Mouse (Mus musculus): ENCODE measurements around the gene Vmn1r4. TPM values are rescaled to one million over a fixed set of nuclear protein-coding genes. Genes with fewer than 3 reads are reported as not detected.

Gene Vmn1r4
- polyA plus RNA-seq, 1 experiment from 2014 or later = 0.10 TPM

- Histone ChIP-seq H3K4me2 (peak overlapping the region; percentile 36), H3K9ac (no peak overlapping the region), H3K27me3 (replicated peaks) (no peaks in the 10 kb centered on the region), H3K9me3 (replicated peaks) (no peaks in the 10 kb centered on the region), H3K4me1 (replicated peaks) (peaks cover 44% of the 10 kb centered on the region), H3K27ac (ENCODE audit: poor library complexity, severe bottlenecking) (peak overlapping the region; percentile 62; the same call in 1 of the 2 replicates), H3K36me3 (0 out of 2 replicates have a peak, but pooled peaks cover 3% of the 10 kb centered on the region), H3K4me3 (no peak overlapping the region)
- 29% methylated on average over 6 of the region's 6 CpGs for WGBS
- ATAC-seq (ENCODE audit: insufficient number of reproducible peaks, low FRiP score) = no peak
Observed at GRCm38 (mm10) chr6:56903831-56904230, 20.0 kb upstream of the Vmn1r4 start.

DNA sequence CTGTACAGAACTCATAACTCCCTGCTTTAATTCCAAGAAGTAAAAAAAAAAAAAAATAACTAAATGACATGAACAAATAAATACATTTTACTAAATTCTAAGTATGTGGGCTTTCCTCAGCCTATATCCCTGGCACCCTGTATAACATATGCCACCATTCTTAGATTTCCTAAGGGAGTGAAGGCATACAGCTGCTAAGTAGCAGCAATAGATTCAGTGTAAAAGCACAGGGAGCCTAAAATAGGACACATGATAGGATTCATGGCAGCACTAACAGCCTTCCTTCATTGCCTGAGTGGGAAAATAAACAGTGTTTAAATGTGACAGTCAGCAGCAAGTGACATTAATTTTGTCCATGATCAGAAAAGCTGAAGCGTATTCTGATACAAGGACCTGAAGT, 19.5 kb upstream of the Vmn1r4 start:
- Histone ChIP-seq H3K4me2 (no peak overlapping the region), H3K27ac (ENCODE audit: poor library complexity, severe bottlenecking) (peak overlapping the region; percentile 62)

DNA sequence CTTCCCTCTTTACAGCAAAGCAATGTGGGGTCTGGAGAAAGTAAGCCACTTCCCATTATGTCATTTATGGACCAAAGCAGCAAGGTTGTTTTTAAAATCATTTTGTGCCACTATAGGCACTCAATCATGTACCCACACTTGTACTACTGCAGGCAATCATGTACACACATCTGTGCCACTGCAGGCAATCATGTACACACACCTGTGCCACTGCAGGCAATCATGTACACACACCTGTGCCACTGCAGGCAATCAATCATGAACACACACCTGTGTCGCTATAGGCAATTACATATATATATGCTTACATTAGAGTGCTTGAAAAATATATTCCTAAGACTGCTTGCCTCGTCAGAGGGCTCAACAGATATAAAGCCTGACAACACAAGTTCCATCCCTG, 18.8 kb upstream of the Vmn1r4 start:
- ATAC-seq (ENCODE audit: insufficient number of reproducible peaks, low FRiP score) = no peak
- Histone ChIP-seq H3K4me2 (no peak overlapping the region), H3K9ac (no peak overlapping the region), H3K36me3 (0 out of 2 replicates have a peak, but pooled peaks cover 3% of the 10 kb centered on the region), H3K27me3 (replicated peaks) (no peaks in the 10 kb centered on the region), H3K4me1 (replicated peaks) (peaks cover 39% of the 10 kb centered on the region), H3K27ac (ENCODE audit: poor library complexity, severe bottlenecking) (no peak overlapping the region), H3K9me3 (replicated peaks) (no peaks in the 10 kb centered on the region), H3K4me3 (no peak overlapping the region)
- WGBS = 86% methylated on average over 2 of the region's 2 CpGs

More for the DNA sequence above, 19.5 kb upstream of the Vmn1r4 start:
- 62% methylated on average over 1 of the region's 1 CpGs for WGBS
- no peak overlapping the region for H3K4me3 ChIP-seq
- 0 out of 2 replicates have a peak, but pooled peaks cover 3% of the 10 kb centered on the region for H3K36me3 ChIP-seq
- no peak for ATAC-seq (ENCODE audit: insufficient number of reproducible peaks, low FRiP score)
- peaks cover 44% of the 10 kb centered on the region for H3K4me1 ChIP-seq (replicated peaks)
- no peak overlapping the region; the same call in 1 of the 2 replicates for H3K9ac ChIP-seq
- H3K27me3 ChIP-seq (replicated peaks) = no peaks in the 10 kb centered on the region
- H3K9me3 ChIP-seq (replicated peaks) = no peaks in the 10 kb centered on the region

GRCm38 (mm10) chr6:56905486-56905885, 18.3 kb upstream of the Vmn1r4 start:
- Histone ChIP-seq H3K4me3 (no peak overlapping the region), H3K4me1 (replicated peaks) (peaks cover 39% of the 10 kb centered on the region), H3K27me3 (replicated peaks) (no peaks in the 10 kb centered on the region), H3K36me3 (0 out of 2 replicates have a peak, but pooled peaks cover 3% of the 10 kb centered on the region), H3K27ac (ENCODE audit: poor library complexity, severe bottlenecking) (no peak overlapping the region), H3K9ac (no peak overlapping the region), H3K4me2 (no peak overlapping the region), H3K9me3 (replicated peaks) (no peaks in the 10 kb centered on the region)
- WGBS = 88% methylated on average over 5 of the region's 5 CpGs
- ATAC-seq (ENCODE audit: insufficient number of reproducible peaks, low FRiP score) = no peak

DNA sequence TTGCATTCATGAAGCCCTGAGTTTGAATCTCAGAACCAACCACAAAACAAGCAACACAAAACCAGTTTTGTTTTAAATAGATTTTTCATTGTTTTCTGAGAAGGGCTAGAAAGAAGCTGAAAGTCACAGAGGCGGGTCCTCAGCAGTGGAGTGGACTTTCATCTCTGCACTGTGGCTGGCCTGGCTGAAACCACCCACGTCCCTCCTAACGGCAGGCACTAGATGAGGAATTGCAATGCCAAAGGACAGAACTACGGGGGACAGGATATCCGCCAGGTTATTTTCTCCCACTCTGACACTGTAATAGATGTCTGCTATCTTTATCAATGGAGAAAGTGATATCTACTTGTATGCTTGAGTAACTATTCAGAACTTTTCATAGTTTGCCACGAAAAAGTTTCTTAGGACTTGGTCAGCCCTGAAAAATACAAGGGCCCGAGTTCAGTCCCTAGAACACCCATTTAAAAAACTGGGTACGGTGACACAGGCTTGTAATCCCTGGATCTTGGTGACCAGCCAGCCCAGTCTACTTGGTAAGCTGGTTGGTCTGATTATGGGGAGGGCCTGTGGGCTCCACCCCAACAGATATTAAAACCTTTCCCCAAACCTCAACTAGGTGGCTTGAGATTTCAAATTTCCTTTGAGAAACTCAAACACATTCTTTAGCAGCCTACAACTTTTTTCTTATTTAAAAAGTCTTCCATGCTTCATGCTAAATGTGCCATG, 17.5 kb upstream of the Vmn1r4 start:
- H3K4me2 ChIP-seq = no peak overlapping the region

GRCm38 (mm10) chr6:56907973-56908372, 15.8 kb upstream of the Vmn1r4 start:
- 87% methylated on average over 3 of the region's 3 CpGs for WGBS
- H3K27me3 ChIP-seq (replicated peaks) = no peaks in the 10 kb centered on the region

More for the DNA sequence above, 17.5 kb upstream of the Vmn1r4 start:
- H3K4me1 ChIP-seq (replicated peaks) = peaks cover 37% of the 10 kb centered on the region
- no peaks in the 10 kb centered on the region for H3K27me3 ChIP-seq (replicated peaks)
- H3K36me3 ChIP-seq = 0 out of 2 replicates have a peak, but pooled peaks cover 3% of the 10 kb centered on the region
- 62% methylated on average over 8 of the region's 8 CpGs for WGBS
- no peak overlapping the region for H3K27ac ChIP-seq (ENCODE audit: poor library complexity, severe bottlenecking)
- no peak overlapping the region for H3K9ac ChIP-seq
- H3K9me3 ChIP-seq (replicated peaks) = no peaks in the 10 kb centered on the region
- no peak overlapping the region for H3K4me3 ChIP-seq
- no peak for ATAC-seq (ENCODE audit: insufficient number of reproducible peaks, low FRiP score)

GRCm38 (mm10) chr6:56908397-56908796, 15.4 kb upstream of the Vmn1r4 start:
- WGBS = 85% methylated on average over 2 of the region's 2 CpGs
- ATAC-seq (ENCODE audit: insufficient number of reproducible peaks, low FRiP score) = no peak
- Histone ChIP-seq H3K4me3 (no peak overlapping the region), H3K27ac (ENCODE audit: poor library complexity, severe bottlenecking) (no peak overlapping the region), H3K27me3 (replicated peaks) (no peaks in the 10 kb centered on the region), H3K9me3 (replicated peaks) (no peaks in the 10 kb centered on the region), H3K4me2 (no peak overlapping the region), H3K9ac (no peak overlapping the region), H3K36me3 (0 out of 2 replicates have a peak, but pooled peaks cover 3% of the 10 kb centered on the region), H3K4me1 (replicated peaks) (peaks cover 24% of the 10 kb centered on the region)

More at GRCm38 (mm10) chr6:56907973-56908372, 15.8 kb upstream of the Vmn1r4 start:
- Histone ChIP-seq H3K9ac (no peak overlapping the region), H3K4me2 (no peak overlapping the region), H3K4me1 (replicated peaks) (peaks cover 26% of the 10 kb centered on the region), H3K9me3 (replicated peaks) (no peaks in the 10 kb centered on the region), H3K4me3 (no peak overlapping the region), H3K36me3 (0 out of 2 replicates have a peak, but pooled peaks cover 3% of the 10 kb centered on the region), H3K27ac (ENCODE audit: poor library complexity, severe bottlenecking) (no peak overlapping the region)
- no peak for ATAC-seq (ENCODE audit: insufficient number of reproducible peaks, low FRiP score)

DNA sequence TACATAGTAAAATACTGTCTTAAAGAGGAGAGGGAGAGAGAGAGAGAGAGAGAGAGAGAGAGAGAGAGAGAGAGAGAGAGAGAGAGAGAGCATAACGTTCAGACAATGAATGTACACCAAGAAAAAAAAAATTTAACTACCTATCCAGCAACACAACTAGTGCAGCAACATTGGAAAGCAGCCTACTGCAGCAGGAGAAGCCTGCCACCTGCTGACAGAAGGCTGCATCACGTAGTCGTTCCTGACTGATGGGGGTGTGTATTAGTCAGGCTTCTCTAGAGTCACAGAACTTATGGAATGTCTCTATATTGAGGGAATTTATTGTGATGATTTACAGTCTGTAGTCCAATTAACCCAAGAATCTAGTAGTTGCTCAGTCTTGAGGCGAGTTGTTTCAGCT, 14.9 kb upstream of the Vmn1r4 start:
- WGBS = 9% methylated on average over 4 of the region's 4 CpGs
- peaks cover 21% of the 10 kb centered on the region for H3K4me1 ChIP-seq (replicated peaks)
- no peak overlapping the region for H3K4me2 ChIP-seq
- H3K27ac ChIP-seq (ENCODE audit: poor library complexity, severe bottlenecking) = no peak overlapping the region
- no peak overlapping the region for H3K9ac ChIP-seq
- peak; percentile 69 for ATAC-seq (ENCODE audit: insufficient number of reproducible peaks, low FRiP score)
- H3K9me3 ChIP-seq (replicated peaks) = no peaks in the 10 kb centered on the region
- no peaks in the 10 kb centered on the region for H3K27me3 ChIP-seq (replicated peaks)
- no peak overlapping the region for H3K4me3 ChIP-seq
- H3K36me3 ChIP-seq = 0 out of 2 replicates have a peak, but pooled peaks cover 3% of the 10 kb centered on the region

- H3K4me2 ChIP-seq = no peak overlapping the region
- H3K4me1 ChIP-seq (replicated peaks) = peaks cover 11% of the 10 kb centered on the region
- H3K9ac ChIP-seq = no peak overlapping the region
- H3K27me3 ChIP-seq (replicated peaks) = no peaks in the 10 kb centered on the region
- peaks cover 4% of the 10 kb centered on the region; the same call in 1 of the 2 replicates for H3K9me3 ChIP-seq (replicated peaks)
- H3K36me3 ChIP-seq = peaks cover 8% of the 10 kb centered on the region; the same call in 1 of the 2 replicates
- WGBS = 76% methylated on average over 2 of the region's 2 CpGs
- ATAC-seq (ENCODE audit: insufficient number of reproducible peaks, low FRiP score) = peak; percentile 75
- H3K27ac ChIP-seq (ENCODE audit: poor library complexity, severe bottlenecking) = no peak overlapping the region
- H3K4me3 ChIP-seq = no peak overlapping the region
Observed at GRCm38 (mm10) chr6:56910910-56911309, 12.9 kb upstream of the Vmn1r4 start.

GRCm38 (mm10) chr6:56913092-56913858, 10.5 kb upstream of the Vmn1r4 start:
- no peaks in the 10 kb centered on the region for H3K27me3 ChIP-seq (replicated peaks)
- 67% methylated on average over 2 of the region's 2 CpGs for WGBS
- H3K4me1 ChIP-seq (replicated peaks) = peaks cover 25% of the 10 kb centered on the region
- no peak overlapping the region for H3K4me3 ChIP-seq
- 0 out of 2 replicates have a peak, but pooled peaks have one; percentile 13 for ATAC-seq (ENCODE audit: insufficient number of reproducible peaks, low FRiP score)
- peak overlapping the region; percentile 25; the same call in 1 of the 2 replicates for H3K27ac ChIP-seq (ENCODE audit: poor library complexity, severe bottlenecking)
- no peak overlapping the region for H3K4me2 ChIP-seq
- H3K9me3 ChIP-seq (replicated peaks) = peaks cover 4% of the 10 kb centered on the region; the same call in 1 of the 2 replicates
- H3K36me3 ChIP-seq = peaks cover 5% of the 10 kb centered on the region; the same call in 1 of the 2 replicates
- no peak overlapping the region for H3K9ac ChIP-seq

DNA sequence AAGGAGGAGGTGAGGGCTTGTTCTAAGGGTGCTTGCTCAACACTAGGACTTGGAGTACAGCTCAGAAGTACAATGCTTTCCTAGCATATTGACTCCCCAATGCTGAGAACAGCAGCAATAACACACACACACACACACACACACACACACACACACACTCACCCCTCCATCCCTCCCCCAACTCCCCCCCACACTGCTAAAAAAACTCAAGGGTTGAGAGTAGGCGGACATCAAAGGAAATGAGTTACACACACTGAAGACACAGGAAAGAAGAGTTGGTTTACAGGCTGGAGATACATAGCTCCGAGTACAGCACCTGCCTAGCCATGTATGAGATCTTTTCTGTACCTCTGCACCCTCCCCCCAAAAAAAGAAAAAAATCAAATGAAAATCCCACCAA, 7.5 kb upstream of the Vmn1r4 start:
- peaks cover 44% of the 10 kb centered on the region for H3K4me1 ChIP-seq (replicated peaks)
- H3K9me3 ChIP-seq (replicated peaks) = peaks cover 4% of the 10 kb centered on the region; the same call in 1 of the 2 replicates
- no peak overlapping the region for H3K4me3 ChIP-seq
- H3K36me3 ChIP-seq = peaks cover 5% of the 10 kb centered on the region; the same call in 1 of the 2 replicates
- WGBS = 55% methylated on average over 2 of the region's 2 CpGs
- peak overlapping the region; percentile 25; the same call in 1 of the 2 replicates for H3K4me2 ChIP-seq
- H3K27ac ChIP-seq (ENCODE audit: poor library complexity, severe bottlenecking) = no peak overlapping the region; the same call in 1 of the 2 replicates
- no peak for ATAC-seq (ENCODE audit: insufficient number of reproducible peaks, low FRiP score)
- no peak overlapping the region for H3K9ac ChIP-seq
- H3K27me3 ChIP-seq (replicated peaks) = no peaks in the 10 kb centered on the region

All from heart, embryonic 12.5 days (tissue).